Mouse (Mus musculus) spleen, postnatal 10 days (tissue): ENCODE results near the gene 2200002J24Rik.

Source experiments
- DNase-seq, 2 experiments: peaks; one replicate each; pipeline ENCODE4 v3.0.0; 2021 to 2022; ENCODE audit warnings: low spot score in 2 of 2

The 2200002J24Rik gene

DNA sequence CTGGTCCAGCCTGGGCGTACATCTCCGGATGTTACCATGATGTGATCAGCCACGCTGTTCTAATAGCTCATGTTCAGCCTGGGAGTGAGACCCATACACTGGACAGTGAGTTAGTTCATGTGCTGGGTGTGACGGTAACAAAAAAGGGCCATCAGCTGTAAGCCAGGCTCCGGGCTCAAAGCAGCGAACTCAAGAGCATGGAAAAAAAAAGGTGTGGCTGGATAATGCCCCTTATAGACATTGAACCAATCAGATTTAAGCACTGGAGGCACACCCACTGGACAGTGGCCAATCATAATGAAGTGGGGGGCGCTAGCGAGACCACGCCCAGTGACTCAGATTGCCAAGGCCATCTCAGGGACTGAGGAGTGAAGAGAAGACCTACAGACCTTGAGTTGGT lies at the start of gene 2200002J24Rik:
2200002J24Rik (plus strand) TSS at position 338 of the 400 bp plus-strand sequence.
- peak in 1 of 2 experiments; percentile 48 for DNase-seq

DNA sequence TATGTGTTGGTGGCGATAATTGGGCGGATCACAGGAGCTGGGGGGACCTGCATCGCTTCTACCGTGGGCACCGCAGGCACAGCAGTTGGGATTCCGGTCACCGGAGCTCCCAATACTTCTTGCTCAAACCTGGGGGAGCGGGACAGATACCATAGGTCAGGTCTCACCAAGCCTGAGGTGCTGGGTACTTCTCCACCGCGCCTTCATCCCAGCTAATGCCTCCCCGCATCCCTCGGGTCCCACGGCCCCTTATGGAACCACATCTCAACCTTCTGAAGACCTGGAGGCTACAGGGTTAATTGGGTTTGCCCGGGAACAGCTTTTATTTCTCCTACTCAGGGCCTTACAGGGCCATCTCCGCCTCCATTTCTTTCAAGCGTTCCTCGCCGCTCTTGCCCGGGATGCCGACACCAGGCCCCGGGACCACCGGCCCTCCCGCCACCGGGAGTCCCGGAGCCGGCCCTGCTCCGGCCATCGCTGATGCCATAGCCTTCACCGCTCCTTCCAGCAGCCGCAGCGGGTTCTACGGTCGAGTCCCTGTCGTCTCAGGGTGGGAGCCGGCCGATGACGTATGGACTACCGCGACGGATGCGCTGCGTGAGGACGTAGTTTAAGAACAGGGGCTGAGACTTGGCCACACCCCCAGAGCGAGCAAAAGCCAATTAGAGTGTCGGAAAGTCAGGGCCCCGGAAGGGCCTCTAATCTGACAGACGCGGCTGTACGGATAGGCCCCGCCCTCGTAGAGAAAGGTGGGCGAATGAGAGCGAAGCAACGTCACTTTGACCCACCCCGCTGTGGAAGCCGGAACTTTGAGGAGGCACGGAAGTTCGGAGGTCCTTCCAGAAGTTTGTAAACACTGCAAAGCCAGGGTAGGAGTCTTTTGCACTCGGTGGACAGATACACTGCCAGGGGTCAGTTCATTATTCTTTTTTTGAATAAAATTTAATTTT lies 48.9 kb upstream of the 2200002J24Rik start, which contains the start of gene Rbm42:
Rbm42 (minus strand) TSS at position 727 of the 950 bp plus-strand sequence.
- DNase-seq: peak; percentile 95 to 99

DNA sequence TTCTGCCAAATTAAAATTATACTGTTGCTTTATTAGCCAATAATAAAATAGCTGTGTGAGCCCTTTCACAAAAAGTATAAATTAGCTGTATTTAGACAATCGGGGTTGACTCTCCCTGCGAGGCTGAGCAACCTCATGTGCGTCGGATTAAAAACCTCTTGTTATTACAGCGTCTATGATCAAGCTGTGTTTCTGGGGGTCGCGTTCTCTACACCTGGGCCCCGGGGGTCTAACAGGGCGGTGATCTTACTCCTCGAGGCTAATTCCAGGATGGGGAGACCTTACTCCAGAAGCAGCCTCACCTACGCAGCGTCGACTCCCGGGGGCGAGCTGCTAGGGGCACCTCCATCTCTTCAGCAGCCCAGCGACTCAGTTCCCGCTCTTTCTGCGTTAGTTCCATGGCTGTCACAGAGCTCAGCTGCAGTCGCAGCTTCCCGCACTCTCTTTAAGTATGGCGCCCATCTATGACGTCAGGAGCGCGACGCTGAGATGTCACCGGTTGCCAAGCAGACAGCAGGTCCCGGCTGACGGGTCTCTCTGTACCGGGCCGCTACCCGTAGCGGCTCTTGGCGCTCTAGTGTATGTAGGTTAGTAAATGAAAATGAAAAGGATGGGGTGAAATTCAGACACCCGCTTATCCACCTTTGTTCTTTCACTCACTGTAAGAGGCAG lies 34.1 kb upstream of the 2200002J24Rik start, which contains the start of gene Haus5:
Haus5 (minus strand) TSS at position 466 of the 672 bp plus-strand sequence.
- peak; percentile 89 to 94 for DNase-seq

DNA sequence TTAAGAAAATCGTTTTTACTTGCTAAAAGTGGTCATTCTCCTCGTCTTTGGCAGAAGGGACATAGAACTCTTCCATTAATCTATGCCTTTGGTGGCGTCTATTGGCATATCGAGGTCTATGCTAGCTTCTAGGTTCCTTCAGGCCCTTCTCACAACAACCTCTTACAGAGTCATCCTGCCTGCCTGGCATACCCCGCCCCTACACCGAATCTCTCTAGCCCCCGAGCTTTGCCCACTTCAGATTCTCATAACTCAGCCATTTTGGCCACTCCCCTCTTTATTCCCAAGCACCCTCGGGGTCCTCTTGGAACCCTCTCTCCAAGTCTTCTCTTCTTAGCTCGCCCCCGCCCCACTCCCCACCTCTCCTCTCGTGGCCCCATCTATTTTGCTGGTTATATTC lies 33.4 kb upstream of the 2200002J24Rik start:
- DNase-seq: peak in 1 of 2 experiments; percentile 18

DNA sequence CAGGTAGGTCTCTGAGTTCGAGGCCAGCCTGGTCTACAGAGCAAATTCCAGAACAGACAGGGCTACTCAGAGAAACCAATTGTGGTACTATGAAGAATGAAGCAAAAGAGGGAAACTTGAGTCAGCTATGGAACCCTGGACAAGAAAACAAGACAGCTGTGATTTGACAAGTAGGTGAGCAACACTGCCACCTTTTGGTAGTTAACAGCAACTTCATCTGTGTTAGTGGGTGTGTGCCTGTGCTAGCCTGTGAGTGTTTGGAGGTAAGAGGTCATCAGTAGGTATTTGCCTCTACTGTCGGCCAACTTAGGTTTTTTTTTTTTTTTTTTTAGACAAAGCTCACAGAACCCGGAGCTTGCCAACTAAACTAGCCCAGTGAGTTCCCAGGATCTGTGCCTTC lies 29.5 kb upstream of the 2200002J24Rik start:
- DNase-seq: no peak

DNA sequence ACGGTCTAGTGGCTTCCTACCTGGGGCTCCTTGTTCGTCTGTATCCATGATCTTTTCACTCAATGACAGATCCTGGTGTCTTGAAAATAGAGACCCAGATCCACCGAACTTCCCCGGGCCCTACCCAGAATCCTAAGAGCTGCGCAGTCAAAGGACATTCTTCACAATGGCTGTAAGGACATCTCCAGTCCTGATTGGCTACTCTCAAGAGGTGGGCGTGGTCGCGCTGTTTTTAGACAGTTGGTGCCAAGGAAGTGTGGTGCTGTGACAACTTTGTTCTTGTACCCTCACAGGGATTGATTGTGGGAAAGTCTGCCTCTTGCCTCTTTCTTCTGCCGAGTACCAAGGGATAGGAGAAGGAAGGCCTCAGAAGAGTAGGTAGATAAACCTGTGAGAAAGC lies 27.2 kb upstream of the 2200002J24Rik start, which contains the start of gene Pmis2:
Pmis2 (minus strand) TSS at position 126 of the 400 bp plus-strand sequence.
- DNase-seq: no peak

DNA sequence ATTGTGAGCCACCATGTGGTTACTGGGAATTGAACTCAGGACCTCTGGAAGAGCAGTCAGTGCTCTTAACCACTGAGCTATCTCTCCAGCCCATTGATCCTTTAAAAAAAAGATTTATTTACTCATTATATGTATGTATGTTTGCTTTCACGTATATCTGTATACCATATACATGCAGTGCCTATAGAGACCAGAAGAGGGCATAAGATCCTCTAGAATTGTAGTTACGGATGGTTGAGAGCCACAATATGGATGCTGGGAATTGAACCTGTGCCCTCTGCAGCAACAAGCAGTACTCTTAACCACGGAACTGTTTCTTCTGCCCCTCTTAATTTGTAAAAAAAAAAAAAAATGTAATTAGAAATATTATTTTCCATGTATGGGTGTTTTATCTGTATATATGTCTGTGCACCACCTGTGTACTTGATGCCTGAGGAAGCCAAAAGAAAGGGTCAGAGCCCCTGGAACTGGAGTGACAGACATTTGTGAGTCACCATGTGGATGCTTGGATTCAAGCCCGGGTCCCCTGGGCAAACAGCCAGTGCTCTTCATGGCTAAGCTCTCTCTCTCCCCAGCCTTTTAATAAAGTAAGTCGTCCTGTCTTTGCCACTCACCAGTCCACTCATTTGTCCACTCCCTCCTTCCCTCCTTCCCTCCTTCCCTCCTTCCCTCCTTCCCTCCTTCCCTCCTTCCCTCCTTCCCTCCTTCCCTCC lies 20.3 kb upstream of the 2200002J24Rik start:
- no peak for DNase-seq

DNA sequence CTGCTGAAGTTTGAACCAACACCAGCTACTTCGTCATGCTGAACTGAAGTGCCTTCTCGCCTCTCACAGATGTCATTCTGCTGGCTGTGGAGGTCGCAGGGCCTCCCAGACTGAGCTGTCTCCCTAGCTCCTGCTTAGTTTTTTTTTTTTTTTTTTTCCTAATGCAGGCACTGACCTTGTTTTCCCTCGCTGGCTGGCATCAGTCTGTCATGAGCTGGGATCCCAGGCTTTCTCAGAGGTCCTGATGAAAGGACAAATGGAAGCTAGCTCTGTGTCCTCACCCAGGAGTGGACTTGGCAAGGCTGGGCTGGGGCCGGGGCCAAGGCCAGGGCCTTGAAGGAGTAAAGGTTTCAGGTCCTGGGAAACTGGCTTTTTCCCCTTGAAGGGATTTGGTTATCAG lies 16.8 kb upstream of the 2200002J24Rik start:
- no peak for DNase-seq

DNA sequence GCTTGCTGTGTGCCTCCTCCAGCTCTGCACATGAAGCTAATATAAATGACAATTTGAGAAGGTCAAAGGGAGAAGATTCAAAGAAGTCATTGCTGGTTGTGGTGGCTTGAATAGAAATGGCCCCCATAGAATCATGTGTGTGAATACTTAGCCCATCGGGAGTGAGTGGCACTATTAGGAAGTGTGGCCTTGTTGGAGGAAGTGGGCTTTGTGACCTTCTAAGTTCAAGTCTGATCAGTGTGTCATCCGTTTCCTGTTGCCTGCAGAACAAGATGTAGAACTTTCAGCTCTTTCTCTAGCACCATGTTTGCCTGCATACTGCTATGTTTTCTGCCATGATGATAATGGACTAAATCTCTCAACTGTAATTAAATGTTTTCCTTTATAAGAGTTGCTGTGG lies 15.3 kb upstream of the 2200002J24Rik start:
- no peak for DNase-seq

DNA sequence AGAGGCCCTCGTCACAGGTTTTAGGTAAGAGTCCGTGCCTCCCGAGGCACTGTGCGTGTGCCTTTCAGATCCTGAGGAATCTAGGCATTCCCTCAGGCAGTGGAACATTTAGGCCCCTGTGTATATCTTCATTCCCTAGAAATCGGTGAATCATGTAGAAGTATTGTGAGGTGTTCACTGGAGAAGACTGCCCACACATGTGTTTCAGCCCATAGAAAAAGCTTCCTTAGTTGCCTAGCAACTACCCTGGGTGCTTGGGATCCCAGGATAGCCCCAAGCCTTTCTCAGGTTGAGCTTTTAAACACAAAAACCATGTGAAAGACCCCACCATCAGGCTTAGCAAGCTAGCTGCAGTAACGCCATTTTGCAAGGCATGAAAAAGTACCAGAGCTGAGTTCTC lies 10.4 kb upstream of the 2200002J24Rik start:
- DNase-seq: no peak

DNA sequence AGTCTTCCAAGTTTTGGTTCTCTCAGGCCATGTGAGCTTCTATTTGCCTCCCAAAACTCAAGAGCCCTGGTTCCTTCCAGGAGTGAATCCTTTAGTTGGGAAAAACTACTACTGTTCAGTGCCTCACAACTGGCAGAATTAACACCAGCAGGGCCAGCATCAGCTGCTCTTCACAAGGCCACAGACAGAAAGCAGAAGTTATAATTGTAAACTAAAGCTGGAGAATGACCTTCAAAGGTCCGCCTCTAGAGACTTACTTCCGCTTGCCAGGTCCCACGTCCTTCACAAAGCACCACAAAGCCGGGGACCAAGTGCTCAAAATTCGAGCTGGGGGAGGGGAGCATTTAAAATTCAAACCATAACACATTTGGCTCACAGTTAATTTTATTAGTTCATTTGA lies 625 bp upstream of the 2200002J24Rik start:
- peak in 1 of 2 experiments; percentile 51 for DNase-seq

DNA sequence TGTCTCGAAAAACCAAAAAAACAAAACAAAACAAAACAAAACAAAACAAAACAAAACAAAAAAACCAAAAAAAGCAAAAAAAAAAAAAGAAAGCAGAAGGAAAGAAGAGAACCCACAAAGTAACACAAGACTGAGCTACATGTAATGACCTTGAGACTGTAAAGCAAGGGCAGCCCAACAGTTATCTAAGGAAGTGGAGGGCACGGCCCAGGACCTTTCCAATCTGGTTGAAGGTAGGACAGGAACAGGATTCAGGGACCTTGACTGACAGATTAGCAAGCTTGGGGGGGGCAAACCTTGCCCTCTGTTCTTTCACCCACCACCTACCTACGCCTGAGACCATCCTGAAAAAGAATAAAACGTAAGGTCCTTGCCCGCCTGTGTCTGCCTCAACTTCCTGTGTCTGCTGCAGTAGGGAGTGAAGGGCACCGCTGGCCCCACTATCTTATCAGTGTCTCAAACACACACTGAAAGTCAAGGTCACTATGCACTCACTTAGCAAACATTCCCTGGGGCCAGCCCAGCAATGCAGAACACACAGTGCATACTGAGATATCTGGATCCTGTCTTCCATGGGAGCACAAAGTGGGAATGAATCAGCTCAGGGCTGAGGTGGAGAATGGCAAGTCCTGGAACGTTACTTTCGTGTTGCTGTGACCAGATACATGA lies 7.6 kb downstream of the 2200002J24Rik start:
- no peak for DNase-seq

DNA sequence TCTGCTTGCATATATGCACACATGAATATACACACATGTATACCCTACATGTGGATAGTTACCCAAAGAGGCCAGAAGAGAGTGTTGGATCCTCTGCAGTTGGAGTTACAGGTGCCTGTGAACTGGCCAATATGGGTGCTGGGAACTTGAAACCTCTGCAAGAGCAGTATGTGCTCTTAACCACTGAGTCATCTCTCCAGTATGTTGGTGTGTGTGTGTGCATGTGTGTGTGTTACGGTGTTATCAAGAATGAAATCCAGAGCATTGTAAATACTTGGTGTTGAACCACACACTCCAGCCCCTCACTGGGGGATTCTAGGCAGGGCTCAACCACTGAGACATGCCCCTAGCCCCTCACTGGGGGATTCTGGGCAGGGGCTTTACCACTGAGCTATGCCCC lies 8.7 kb downstream of the 2200002J24Rik start:
- no peak for DNase-seq

DNA sequence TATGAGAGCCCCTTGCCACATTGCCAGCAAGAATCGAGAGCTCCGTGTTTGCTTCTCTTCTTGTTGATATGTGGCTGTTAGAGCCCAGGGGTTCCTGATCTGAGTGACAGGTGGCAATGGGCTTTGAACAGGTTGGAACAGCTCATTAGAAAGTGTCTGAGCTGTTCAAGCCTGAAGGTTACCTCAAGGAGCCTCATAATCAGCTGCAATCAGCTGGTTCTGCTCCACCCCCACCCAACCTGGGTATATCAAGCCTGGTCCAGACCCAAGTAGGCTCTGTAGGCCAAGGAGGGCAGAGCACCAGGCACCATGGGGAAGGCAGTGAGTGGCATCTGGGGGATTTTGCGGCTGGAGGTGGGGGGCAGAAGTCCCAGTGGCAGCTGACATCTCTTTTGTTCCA lies 13.2 kb downstream of the 2200002J24Rik start, which contains the start of gene Atp4a:
Atp4a (plus strand) TSS at position 268 of the 400 bp plus-strand sequence.
- no peak for DNase-seq

DNA sequence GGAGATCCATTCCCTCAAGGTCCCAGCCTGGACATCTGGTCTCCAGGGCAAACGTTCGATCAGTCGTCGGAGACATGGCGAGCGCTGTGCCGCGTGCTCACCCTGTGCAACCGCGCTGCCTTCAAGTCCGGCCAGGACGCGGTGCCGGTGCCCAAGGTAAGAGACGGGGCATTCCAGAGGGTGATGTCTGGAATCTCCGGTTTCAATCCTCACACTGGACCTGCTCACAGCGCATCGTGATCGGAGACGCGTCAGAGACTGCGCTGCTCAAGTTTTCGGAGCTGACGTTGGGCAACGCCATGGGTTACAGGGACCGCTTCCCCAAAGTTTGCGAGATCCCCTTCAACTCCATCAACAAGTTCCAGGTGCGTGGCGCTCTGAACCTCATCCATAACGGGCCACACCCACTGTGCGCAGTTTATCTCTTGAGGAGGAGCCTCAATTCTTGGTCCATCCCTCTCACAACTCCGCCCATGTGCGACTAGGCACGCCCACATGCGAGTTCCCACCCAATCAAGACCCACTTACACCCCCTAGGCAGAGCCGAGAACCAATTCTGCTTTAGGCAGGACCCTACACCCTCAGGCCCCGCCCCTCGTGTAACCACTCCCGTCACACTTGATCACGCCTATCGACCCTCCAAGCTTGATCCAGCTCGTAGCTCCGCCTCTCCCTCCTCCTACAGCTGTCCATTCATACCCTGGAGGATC lies 18.4 kb downstream of the 2200002J24Rik start:
- peak; percentile 54 to 85 for DNase-seq

DNA sequence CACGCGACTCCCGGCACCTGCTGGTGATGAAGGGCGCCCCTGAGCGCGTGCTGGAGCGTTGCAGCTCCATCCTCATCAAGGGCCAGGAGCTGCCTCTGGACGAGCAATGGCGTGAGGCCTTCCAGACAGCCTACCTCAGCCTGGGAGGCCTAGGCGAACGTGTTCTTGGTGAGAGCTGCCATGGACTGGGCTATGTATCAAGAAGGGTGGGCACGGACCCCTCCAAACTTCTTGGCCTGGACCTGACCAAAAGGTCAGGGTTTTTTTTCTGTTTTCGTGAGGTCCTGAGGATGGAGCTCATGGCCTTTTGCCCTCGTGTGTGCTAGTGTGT lies 19.0 kb downstream of the 2200002J24Rik start:
- DNase-seq: no peak

DNA sequence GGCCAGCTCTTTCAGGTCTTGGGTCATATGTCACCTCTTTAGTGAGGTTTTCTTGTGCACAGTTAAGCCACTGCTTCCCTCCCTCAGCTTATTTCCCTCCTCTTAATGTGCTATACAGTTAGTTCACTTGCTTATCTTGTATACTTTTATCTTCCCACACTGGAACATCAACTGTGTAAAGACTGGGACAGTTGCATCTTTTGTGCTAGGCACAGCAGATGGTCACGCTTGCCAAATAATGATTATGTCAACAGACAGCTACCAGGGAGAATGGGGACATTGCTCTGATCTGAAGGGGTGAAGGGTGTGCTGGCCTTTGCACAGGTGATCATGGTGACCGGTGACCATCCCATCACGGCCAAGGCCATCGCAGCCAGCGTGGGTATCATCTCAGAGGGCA lies 20.9 kb downstream of the 2200002J24Rik start:
- DNase-seq: no peak

DNA sequence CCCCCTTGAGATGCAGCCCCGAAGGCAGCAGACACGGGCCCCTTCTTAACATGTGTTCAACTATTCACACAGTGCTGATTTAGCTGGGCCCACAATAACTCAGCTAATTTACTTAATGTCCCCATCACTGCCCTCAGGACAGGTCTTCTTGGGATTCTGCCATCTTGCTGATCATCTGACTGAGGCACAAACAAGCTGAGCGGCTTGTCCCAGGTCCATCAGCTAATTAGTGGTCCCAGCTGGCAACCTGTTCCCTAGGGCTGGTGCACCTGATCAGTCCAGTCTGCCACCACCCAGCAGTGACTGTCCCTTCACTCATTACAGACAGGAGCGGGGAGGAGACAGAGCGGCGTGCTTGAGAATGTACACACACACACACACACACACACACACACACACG lies 22.6 kb downstream of the 2200002J24Rik start:
- DNase-seq: no peak

DNA sequence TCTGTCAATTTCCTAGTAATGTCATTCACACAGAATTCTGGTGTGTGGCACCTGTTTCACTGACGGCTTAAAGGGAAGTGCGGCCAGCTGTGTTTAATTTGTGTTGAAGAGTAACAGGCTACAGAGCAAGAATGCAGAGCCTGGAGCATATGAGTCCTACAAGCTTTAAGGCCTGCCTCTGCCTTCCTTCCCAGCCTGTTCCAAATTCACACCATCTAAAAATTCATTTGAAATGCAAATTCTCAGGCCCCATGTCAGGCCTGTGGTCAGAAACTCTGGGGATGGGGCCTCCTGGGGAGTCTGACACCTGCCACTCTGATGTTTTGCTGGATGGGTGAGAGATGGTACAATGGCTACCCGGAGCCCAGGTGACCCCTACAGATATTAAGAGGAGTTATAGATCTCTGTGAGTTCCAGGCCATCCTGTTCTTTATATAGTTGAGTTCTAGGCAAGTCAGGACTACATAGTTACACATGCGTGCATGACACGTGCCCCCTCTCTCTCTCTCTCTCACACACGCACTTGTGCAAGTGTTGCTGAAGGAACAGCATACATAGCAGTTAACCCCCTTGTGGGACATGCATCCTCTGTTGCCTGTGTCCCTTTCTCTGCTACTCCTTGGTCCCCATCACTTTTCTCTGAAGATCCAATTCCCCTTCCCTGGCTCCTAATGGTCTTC lies 24.7 kb downstream of the 2200002J24Rik start:
- DNase-seq: no peak

DNA sequence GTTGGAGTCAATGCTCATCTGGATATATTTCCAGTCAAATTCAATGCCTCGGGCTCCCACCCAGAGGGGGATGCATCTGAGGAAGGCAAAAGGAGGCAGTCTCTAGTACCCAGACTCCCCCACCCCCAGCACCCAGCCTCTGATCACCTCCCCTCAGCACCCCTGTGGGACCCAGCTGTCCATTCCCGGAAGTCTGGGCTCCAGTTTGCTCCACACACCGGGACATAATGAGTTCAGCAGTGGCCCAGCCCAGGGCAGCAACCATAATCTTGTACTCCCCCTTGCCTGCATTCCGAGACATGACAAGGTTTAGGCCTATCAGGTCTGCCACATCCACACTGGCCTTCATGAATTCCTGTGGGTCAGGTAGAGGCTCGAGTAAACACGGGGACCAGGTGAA lies 29.5 kb downstream of the 2200002J24Rik start:
- no peak for DNase-seq
